Mouse (Mus musculus) forebrain, embryonic 12.5 days (tissue): ENCODE measurements at regions not wholly inside any gene's neighbourhood (a gene's known extent, or its start where the extent isn't known, plus 50 kb on each side); places are given as distances from the start of the nearest gene placed in this dataset. TPM values are rescaled to one million over a fixed set of nuclear protein-coding genes. Genes with fewer than 3 reads are reported as not detected.

Experiments used
- microRNA-seq: library from miRNA; unstranded; fragments of <30 nt; microRNA quantifications from one replicate; pipeline ENCODE4, GENCODE M21; 2017

Small RNAs in the stretch of these regions (microRNA-seq; reads per million reads assigned to microRNA genes)
- not detected for gene Gm25025
